Mouse (Mus musculus) bone marrow, adult 2 months (tissue): ENCODE measurements around the gene Lsp1. TPM values are rescaled to one million over a fixed set of nuclear protein-coding genes. Genes with fewer than 3 reads are reported as not detected.

Source experiments
- H3K27ac ChIP-seq: fragments of 200-500 bp; 2 replicates; pipeline ENCODE4 v1.5.1; 2012; ENCODE audit warnings: low read depth, mild to moderate bottlenecking, control low read depth, inconsistent platforms, low read length; ENCODE audit not compliant: control insufficient read depth, poor library complexity, insufficient read depth
- H3K4me1 ChIP-seq: fragments of 200-500 bp; 2 replicates; pipeline ENCODE4 v1.6.1; 2011; ENCODE audit warnings: low read length; ENCODE audit not compliant: control insufficient read depth, insufficient read depth
- H3K4me3 ChIP-seq: fragments of 200-500 bp; replicated peaks from 2 replicates; pipeline ENCODE3; 2011; ENCODE audit warnings: mild to moderate bottlenecking, low read depth, low read length, control low read depth; ENCODE audit not compliant: control insufficient read depth
- CTCF ChIP-seq: fragments of 200-500 bp; IDR thresholded peaks from 2 replicates; pipeline ENCODE4 v1.5.1; 2011; ENCODE audit warnings: low read length, control low read depth; ENCODE audit not compliant: control insufficient read depth, insufficient read depth
- POLR2A ChIP-seq: fragments of 200-500 bp; IDR thresholded peaks from 2 replicates; pipeline ENCODE4 v1.6.1; 2011; ENCODE audit warnings: low read depth, mild to moderate bottlenecking, control low read depth, low read length, borderline replicate concordance; ENCODE audit not compliant: control insufficient read depth
- WGBS: fragments of 180-500 bp; shearing (Covaris S2); methylation state at CpG from one replicate; pipeline ENCODE4 v1.1.7; 2018; 5-methylcytosine and 5-hydroxymethylcytosine counted together
- polyA plus RNA-seq: library from polyadenylated mRNA; stranded (reverse); fragments of >200 nt; gene quantifications from 2 replicates; pipeline ENCODE4 v1.2.4, GENCODE M21; 2011; ENCODE audit warnings: low replicate concordance; ENCODE audit not compliant: missing spikeins, insufficient read depth, insufficient read length

The Lsp1 gene
- polyA plus RNA-seq, 1 experiment: 280 TPM

DNA sequence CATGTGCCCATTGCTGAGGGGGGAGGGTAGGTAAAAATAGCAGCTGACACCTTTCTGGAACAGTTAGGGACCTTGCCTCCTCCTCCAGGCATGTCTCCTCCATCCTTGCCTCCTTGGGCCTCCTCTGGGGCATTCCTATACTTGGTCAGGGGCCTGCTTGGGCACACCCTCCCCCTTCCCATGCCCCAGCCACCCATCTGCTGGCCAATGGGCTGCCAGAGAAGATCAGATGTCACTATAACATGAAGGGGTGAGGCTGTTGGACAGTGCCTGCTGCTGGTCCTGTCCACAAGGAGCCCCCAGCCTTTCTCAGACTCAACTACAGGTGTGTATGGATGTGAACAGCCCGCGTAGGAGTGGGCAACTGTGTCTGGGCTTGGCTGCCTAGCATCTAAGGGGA lies 38.0 kb downstream of the Lsp1 start, which contains the start of gene Tnnt3:
Tnnt3 (plus strand) TSS at position 262 of the 400 bp plus-strand sequence.
- 81% methylated on average over 2 of the region's 2 CpGs for WGBS
- H3K4me1 ChIP-seq: no peaks in the 10 kb centered on the region
- H3K4me3 ChIP-seq: no peak within 1 kb of the TSS
- no peak for TF ChIP-seq CTCF
- no peak for TF ChIP-seq POLR2A
- no peak within 1 kb of the TSS for H3K27ac ChIP-seq

DNA sequence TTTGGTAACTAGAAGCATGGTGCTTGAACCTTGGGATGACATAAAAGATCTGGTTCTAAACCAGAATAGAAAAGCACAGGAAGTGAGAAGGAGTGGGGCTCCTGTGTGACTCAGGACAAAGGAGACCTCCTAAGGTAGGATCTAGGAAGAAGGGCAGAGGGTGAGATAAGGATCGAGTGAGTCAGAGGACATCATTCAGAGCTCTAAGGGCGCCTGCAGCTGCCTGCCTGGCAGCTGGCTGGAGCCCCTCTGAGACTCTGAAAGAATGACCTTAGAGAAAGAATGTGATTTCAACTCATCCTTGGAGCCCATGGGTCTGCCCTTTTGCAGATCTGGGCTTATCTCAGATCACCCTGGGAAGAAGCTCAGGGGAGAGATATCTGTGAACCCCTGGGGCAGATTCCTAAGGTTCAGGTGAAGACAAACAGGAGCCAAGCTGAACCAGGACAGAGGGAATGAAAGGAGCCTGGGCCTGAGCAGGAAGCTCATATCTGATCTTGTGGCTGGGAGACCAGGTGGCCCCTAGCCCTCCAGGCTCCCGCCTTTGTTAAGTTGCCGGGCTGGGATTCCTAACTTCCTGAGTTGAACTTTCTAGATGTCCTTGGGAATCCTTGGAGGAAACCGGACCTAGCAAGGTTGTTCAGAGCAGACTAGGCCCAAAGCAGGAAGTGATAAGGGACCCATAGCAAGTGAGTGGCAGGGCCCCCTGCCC lies 38.6 kb downstream of the Lsp1 start:
- no peaks in the 10 kb centered on the region for H3K4me1 ChIP-seq
- H3K4me3 ChIP-seq: no peak overlapping the region
- no peak overlapping the region for H3K27ac ChIP-seq
- WGBS: 65% methylated on average over 5 of the region's 5 CpGs
- TF ChIP-seq CTCF (no peak), POLR2A (no peak)

DNA sequence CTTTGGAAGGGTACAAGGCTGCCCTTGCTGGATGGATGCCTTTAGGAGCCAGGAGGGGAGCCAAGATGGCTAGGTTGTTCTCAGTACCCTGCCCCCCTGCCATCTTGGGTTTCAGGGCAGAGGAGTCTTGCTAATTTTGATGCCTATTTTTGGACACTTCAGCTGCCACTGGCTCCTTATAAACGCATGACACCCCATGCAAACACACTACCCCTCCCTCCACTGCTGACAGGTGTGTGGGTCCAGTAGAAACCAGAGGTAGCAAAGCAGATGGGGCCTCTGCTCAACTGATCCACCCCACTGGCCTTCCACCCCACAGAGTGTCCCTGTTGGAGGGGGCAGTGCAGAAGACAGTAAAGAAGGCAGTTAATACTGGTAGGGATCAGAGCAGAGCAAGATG lies 39.4 kb downstream of the Lsp1 start:
- 48% methylated on average over 1 of the region's 1 CpGs for WGBS
- Histone ChIP-seq H3K4me3 (no peak overlapping the region), H3K27ac (no peak overlapping the region), H3K4me1 (no peaks in the 10 kb centered on the region)
- TF ChIP-seq CTCF (no peak), POLR2A (no peak)

DNA sequence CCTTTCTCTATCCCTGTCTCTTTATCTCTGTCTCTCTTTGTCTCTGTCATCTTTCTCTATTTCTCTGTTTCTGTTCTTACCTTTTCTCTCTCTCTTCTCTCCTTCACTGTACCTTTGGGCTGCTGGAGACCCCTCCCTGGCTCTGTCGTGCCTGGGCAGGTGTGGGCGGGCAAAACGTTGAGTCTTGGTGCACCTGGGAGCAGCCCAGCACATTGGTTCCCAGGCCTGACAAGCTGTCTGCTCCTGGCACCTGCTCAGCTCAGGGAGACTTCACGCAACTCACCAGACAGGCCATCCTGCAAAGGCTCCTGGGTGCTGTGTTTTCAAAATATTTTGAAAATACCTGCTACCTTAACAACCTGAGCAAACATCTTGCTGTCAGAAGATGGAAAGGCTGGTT lies 42.6 kb downstream of the Lsp1 start:
- no peak overlapping the region for H3K4me3 ChIP-seq
- no peak overlapping the region for H3K27ac ChIP-seq
- H3K4me1 ChIP-seq: no peaks in the 10 kb centered on the region
- TF ChIP-seq POLR2A (no peak), CTCF (no peak)
- WGBS: 74% methylated on average over 4 of the region's 4 CpGs

DNA sequence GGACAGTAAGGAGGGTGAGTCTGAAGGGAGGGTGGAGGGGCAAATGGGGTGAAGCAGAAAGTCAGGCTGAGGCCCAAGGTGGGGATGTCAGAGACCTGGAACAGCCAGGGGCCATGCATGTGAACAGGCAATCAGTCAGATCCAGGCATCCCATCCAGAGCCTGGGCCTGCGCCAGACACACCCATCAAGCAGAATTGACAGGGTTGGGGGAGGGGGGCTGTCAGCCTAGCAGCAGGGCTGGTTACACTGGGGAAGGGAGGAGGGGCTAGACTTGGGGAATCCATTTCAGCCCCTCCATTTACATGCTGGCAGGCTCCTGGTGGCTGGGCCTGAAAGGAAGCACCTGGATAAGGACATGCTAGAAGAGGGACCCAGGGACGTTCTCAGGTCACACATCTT lies 45.3 kb downstream of the Lsp1 start:
- no peak overlapping the region for H3K4me3 ChIP-seq
- H3K27ac ChIP-seq: no peak overlapping the region
- H3K4me1 ChIP-seq: no peaks in the 10 kb centered on the region
- no peak for TF ChIP-seq CTCF
- TF ChIP-seq POLR2A: no peak
- 66% methylated on average over 2 of the region's 2 CpGs for WGBS

DNA sequence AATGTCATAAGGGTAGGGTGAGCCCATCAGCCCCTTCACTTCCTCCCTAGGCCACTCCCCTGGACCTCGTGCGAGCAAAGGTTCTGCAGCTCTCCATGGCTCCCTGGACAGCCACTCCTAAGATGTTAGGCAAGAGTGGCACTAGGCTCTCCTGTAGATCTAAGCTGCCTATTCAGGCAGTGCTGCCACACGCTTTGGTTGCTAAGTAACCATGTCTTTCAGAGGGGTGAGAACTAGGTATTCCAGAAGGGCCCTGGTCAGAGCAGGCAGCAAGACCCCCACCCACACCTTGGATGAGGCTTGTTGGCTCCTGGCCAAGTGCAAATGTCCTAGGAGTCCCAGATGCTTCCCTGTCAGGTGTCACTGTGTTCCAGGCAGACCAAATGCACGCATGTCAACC lies 45.9 kb downstream of the Lsp1 start:
- H3K27ac ChIP-seq: no peak overlapping the region
- 54% methylated on average over 4 of the region's 4 CpGs for WGBS
- no peaks in the 10 kb centered on the region for H3K4me1 ChIP-seq
- TF ChIP-seq POLR2A (no peak), CTCF (no peak)
- H3K4me3 ChIP-seq: no peak overlapping the region

DNA sequence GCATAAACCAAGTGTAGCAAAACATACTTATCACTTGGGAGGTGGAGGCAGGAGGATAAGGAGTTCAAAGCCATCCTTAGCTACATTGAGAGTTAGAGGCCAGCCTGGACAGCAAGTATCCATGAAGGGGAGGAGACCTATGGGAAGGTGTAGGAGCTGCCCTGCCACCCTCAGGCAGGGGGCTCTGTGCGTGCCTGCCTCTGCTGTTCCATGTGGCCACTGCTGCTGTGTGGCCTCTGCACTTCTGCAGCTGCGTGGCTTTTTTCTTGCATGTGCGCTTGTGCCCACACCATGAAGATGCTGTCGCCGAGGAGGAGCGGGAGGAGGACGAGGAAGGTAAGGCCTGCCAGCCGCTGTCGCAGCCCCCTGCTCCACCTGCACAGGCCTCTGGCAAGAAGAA lies 46.8 kb downstream of the Lsp1 start:
- H3K4me3 ChIP-seq: no peak overlapping the region
- H3K4me1 ChIP-seq: no peaks in the 10 kb centered on the region
- TF ChIP-seq CTCF (no peak), POLR2A (no peak)
- no peak overlapping the region for H3K27ac ChIP-seq
- WGBS: 86% methylated on average over 9 of the region's 9 CpGs

DNA sequence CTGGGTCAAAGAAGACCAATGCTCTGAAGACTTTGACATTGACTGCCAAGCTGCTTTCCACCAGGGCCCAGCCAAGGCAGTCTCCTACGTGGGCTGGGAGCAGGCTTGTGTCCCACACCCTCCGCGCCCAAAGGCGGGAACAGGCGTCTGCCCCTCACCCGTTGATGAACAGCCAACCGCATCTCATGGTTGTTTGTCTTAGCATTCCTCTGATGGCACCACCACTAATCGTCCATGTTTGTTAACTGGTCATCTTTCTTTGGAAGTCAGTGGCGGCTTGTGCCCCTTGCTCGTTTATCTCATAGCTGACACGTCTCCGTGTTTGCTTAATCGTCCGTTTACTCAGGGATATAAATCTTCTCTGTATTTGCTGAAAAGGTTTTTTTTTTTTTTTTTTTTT lies 48.9 kb downstream of the Lsp1 start:
- Histone ChIP-seq H3K4me3 (no peak overlapping the region), H3K27ac (no peak overlapping the region), H3K4me1 (no peaks in the 10 kb centered on the region)
- WGBS: 82% methylated on average over 14 of the region's 14 CpGs
- TF ChIP-seq CTCF: no peak
- TF ChIP-seq POLR2A: no peak
